Mouse (Mus musculus) cerebral cortex, adult 2 months (tissue): ENCODE results near the gene Wdr81.

ENCODE experiments used
- WGBS: fragments of 180-500 bp; shearing (Covaris S2); methylation state at CpG from one replicate; pipeline ENCODE4 v1.1.7; 2018; 5-methylcytosine and 5-hydroxymethylcytosine counted together

The Wdr81 gene

DNA sequence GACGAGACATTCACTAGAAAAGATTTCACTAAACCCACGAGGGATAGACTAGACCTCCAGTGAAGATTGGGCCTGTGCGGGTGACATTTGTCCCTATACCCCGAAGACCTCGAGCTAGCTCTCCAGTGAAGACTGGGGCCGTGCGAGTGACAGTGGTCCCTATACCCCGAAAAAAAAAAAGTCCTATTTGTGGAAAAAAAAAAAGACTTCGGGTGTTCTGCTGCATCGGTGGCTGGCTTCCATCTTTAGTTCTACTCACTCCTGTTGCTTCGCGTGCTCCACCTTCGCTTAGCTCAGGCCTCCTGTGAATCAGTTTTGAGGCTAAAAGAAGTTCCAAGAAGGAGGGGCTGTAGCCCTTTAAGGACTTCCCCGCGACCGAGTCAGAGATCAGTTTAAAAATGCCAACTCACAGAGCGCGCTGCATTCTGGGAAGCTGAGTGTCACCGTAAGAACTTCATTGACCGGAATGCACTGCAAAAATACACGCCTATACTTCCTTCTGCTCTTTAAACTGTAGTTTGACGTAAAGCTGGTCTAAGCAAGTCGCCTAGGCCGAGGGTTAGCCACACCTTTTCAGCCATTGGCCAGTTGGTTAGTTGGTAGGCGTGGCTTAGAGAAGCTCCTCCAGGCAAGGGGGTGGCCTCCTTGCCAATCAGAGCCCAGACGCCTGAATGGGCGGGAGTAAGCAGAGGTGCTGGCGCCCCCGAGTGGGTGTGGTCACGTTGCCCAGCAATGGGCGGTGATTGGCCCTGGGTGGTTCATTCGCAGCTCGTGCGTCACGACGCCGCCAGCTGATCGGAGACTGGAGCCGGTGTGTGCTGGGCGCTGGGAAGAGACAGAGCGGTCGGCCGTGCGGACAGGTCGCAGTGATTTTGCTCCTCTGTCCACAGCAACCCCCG is 6.6 kb upstream of the Wdr81 start, which contains the start of gene Tlcd2:
Gene Tlcd2 (plus strand): TSS at position 872 of the 899 bp plus-strand sequence.
- WGBS = under 1% methylated on average over 46 of the region's 46 CpGs

DNA sequence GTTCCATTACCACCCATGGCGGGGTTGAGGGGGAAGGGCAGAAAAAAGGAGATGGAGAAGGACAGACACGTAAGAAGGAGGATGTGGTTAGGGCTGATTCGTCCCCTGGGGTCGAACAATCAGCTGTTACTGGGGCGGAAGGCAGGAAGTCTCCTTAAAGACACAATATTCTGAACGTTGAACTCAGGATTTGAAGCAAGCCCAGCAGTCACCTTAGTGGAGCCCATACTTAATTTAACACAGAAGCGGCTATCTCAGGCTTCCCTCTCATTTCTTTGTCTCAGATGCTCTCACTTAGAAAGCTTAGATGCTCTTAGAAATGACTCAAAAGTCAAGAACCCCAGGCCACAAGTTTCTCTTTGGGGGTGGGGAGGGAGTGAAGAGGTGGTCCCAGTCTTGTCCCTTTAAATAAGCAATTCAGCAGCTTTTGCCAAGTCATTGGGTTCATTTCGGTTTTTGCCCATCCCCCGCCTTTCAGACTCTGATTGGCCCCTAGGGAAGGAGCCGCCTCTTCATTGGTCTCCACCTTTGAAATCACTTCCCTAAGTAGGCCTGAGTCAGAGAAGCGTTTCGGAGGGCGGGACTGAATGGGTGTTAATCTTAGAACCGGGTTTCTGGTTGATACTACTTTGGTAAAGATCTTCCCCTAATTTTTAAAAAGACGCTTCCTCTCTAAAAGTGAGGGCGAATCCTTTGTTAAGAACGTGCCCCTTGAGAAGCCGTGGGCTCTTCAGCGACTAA is 5.8 kb upstream of the Wdr81 start:
- 4% methylated on average over 19 of the region's 19 CpGs for WGBS

DNA sequence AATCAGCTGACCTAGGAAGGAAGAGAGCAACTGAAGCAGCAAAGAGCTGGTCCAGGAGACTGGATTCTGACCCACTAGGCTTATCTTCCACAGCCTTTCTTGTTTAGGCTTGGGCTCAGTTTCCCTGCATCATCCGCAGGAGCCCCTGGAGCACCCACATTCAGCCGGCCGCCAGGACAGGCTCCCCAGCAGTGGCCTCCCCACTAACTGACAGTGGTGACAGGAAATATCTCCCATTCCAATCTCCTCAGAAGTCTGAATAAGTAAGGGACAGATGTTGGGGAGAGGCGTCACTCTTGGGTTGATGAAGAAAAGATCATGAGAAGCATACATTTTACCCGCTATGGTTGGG is 5.2 kb upstream of the Wdr81 start:
- 23% methylated on average over 5 of the region's 5 CpGs for WGBS

DNA sequence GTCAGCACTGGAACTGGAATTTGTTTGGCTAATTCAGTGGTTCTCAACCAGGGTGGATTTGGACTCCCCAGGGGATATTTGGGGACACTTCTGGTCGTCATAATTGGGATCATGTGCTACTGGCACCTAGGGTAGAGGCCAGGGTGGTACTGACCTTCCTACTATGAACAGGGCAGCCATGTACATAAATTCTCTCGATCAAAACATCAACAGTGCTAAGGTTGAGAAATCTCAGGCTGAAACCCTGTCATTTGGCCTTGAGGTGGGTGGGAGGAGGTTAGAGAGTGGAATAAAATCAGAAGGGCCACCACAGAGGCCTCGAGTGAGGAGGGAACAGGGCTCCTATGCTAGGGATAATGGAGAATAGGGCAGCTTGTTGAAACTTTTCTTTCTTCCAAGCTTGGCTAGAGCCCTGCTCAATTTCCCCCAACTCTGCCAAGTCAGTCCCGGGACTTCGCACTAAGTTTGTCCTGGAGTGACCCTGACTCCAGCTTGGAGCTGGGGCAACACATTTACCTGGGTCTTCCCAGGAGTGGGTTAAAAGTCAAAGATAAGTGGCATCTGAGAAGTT is 4.7 kb upstream of the Wdr81 start:
- WGBS = 60% methylated on average over 5 of the region's 5 CpGs

DNA sequence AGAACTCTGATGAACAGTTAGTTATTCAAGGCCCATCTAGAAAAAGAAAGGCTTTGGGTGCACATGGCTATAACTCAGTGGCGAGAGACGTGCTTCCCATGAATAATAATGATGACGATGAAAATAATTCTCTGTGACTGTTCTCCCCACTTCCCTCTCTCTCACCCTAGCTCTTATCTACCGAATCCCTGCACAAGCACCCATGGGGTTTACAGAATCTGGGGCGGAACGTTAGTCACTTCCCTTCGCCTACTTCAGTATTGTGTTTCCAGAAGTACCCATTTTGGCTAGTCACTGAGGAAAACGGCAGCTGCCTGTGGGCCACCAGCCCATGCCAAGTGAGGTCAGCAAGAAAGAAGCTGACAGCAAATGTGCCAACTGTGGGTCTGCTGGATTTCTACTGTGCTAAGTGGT is 4.1 kb upstream of the Wdr81 start:
- WGBS = 49% methylated on average over 8 of the region's 8 CpGs

DNA sequence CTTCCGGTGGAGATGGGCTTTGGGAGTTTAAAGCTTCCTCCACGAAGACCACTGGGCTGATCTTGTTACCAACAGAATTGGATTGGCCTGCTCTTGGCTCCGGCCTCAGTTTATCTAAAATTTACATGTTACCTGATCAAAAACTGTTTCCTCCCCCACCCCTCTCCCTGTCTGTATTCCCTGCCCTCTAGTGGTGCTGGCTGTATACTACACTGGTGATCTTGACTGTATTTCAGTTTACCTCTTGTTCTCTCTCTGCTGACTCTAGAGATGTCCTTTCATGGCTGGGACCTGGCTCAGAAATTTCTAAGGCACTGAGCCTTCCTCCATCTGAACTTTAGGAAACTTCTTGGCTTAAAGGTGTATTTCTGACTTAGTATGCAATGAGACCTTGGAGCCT is 3.7 kb upstream of the Wdr81 start:
- 14% methylated on average over 3 of the region's 3 CpGs for WGBS

DNA sequence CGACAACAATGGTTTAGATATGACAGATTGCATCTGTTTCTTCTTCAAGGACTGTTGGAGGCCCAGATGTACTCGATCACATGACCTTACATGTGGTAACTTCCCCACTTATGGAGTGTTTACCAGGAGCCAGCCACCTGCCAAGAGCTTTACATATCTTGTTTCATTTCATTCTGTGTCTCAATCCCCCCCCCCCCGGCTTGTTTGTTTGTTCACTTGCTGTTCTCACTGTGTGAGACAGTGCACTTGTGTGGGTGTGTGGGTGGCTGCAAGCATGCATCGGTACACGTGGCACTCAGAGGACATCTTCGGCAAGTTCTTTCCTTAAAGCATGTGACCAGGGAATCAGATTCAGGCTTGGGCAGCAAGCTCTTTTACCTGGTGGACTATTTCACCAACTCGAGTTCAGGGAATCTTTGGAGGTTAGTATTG is 1.9 kb upstream of the Wdr81 start:
- 76% methylated on average over 7 of the region's 7 CpGs for WGBS

DNA sequence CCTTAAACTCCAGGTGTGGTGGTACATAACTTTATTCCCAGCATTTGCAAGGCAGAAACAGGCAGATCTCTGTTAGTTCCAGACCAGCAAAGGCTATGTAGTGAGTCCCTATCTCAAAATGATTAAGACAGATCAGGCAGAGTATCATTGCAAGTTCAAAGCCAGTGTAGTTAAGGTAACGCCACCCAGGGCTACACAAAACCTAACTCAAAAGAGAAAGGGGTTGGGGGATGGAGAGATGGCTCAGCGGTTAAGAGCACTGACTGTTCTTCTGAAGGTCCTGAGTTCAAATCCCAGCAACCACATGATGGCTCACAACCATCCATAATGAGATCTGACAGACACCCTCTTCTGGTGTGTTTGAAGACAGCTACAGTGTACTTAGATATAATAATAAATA is 1.5 kb upstream of the Wdr81 start:
- WGBS = 95% methylated on average over 2 of the region's 2 CpGs

DNA sequence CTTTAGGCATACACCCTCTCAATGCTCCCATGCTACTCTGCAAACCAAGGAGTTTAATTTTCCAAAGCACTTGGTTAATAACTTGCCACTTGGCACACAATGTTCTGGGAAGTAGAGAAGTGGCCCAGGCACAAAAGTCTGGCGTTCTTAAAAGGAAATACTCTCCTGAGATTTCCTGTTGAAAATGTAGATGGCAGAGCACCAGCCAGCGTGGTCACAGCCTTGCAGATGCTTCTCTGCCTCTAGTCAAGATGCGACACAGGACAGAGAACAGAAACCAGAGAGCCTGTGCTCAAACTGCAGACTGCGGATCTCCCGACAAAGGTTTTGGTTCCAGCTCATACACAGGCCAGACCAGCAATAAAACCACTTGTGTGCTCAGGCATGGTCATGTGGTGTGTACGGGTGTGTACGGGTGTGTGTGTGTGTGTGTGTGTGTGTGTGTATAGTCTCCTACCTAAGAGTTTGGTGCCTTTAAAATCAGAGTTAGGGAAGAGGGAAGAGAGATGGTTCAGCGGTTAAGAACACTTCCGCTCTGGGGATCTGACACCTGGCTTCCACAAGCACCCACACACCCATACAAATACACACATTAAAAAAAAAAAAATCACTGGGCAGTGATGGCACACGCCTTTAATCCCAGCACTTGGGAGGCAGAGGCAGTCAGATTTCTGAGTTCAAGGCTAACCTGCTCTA is 672 bp upstream of the Wdr81 start:
- WGBS = 62% methylated on average over 10 of the region's 10 CpGs

DNA sequence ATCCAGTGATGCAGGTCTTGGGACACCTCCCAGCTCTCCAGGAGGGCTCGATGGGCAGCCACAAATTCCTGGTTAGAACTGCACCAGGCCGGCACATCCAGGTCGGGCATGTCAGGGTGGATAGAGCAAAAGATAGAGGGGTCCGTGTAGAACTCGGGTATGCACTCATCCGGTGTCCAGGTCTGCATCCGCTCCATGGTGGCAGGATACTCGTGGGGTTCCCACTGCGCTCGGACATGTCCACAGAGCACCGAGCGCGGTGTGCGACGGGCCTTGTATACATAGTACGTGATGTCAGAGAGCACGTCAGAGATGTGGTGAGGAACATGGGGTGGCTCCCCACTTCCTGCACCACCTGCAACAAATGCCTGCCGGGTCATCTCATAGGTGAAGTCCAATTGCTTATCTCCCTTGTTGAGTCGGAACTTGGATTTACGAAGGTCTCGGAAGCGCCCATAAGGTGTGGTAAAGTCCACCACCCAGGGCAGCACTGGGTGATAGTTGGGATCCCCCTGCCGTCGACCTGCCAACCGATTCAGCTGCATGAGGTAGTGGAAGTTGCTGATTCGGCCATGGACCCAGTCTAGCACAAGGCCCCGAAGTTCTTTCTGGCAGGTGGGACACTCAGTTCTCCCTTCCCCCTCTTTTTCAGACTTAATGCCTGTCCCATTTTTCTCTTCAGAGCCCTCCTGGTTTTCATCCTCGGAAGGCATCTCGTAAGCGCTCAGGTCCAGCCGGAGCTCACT is 1.5 kb downstream of the Wdr81 start:
- WGBS = 92% methylated on average over 31 of the region's 31 CpGs

DNA sequence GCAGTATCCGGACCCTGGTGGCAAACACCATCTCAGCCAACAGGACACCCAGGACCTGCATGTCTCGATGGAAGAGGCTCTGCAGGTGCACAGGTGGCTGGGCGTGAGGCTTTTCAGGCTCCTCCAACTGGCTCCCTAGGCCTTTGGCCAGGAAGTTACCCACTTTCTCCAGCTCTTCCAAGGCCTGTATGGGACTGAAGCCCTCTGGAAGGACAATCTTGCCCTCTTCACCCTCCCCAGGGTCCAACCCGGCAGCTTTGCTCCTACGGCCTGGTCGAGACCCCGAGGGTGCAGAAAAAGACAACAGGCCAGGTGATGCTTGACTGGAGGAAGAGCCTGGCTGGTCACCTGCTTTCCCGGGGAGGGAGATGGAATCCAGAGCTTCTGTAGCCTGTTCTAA is 2.4 kb downstream of the Wdr81 start:
- 94% methylated on average over 8 of the region's 8 CpGs for WGBS

DNA sequence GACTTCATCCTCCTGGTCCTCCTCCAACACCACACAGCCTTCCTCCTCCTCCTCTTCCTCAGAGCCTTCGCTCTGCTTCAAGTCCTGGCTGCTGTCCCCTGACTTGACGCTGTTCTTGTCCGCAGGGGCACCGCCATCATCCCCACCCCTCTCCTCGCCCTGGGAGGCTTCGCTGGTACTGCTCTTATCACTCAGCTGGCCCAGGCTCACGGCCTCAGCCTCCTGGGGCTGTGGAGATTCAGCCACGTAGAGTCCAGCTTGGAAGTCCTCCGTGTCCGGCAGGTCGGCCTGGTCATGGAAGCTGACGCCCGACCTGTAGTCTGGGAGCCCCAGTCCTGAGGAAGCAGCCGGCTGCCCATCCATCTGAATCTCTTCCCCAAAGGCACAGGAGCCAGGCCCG is 3.6 kb downstream of the Wdr81 start:
- 87% methylated on average over 15 of the region's 15 CpGs for WGBS

DNA sequence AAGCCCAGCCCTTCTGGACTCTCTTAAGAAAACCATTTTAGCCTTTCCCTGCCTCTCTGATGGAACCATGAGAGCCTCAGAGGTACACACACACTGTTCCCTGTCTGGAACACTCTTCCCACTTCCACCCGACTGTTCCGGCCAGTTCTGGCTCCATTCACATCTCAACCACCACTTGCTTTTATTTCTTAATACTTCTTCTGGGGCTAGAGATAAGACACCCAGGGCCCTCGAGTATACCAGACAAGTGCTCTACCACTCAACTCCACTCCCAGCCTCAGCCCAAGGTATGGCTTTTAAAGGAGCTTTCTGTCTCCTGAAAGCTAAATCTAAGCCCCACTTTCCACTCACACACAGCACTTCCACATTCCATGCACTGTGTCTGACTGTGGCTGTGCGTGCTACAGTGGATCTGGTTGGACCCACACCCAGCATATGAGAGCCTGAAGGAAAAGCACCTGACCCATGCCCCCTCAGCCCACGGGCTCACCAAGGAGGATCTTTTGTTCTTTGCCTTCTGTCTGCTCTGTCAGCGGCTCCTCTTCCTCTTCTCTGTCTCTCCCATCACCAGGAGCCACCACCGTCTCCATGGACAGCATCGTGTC is 4.1 kb downstream of the Wdr81 start:
- 75% methylated on average over 8 of the region's 8 CpGs for WGBS

DNA sequence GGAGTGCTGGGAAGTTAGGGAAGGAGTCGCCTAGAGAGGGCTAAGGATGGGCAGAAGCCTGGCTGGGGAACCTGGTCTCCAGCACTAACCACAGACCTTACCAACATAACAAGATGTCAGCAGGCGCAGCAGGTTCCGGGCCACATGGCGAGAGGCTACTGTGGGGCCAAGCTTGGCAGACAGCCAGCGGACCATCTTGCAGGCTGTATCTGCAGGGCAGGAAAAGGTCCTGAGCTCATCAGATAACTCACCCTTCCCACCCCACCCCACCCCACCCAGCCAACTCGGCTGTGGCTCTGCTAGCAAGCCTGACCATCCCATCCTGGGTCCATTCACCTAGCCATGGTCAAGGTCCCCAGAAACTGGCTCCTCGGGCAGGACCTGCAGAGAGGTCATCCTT is 4.8 kb downstream of the Wdr81 start:
- 78% methylated on average over 7 of the region's 7 CpGs for WGBS

DNA sequence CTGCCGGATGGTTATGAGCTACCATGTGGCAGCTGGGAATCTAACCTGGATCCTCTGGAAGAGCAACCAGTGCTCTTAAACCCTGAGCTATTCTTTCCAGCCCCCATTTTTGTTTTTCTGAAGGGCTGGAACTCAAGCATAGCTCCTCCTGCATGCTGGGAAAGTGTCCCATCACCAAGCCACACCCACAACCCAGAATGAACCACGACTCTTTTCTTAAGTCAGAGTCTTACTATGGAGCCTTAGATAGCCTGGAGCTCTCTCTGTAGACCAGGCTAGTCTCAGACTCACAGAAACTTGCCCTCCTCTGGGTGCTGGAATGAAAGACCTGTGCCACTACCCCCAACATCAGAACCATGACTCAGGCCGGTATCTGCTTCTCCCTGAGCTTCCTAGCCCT is 5.9 kb downstream of the Wdr81 start:
- WGBS = 81% methylated on average over 3 of the region's 3 CpGs

DNA sequence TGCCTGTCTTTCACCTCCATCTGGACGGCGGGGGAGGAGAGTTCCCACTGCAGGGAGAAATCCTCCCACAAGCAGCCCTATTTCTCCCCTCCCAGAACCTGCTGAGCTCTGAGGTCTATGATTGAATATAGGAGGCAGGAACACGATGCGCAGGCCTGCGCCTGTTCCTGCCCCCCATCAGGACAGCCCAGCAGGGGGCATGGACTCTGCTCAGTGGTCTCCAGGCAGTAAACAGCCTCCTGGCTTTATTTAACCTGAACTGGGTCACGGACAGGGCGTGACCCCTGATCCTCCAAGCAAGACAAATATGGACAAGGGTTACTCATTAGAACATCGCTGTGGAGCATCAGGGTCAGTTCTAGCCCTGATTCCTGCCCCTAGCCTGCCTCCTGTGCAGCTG is 10.8 kb downstream of the Wdr81 start:
- 72% methylated on average over 8 of the region's 8 CpGs for WGBS

DNA sequence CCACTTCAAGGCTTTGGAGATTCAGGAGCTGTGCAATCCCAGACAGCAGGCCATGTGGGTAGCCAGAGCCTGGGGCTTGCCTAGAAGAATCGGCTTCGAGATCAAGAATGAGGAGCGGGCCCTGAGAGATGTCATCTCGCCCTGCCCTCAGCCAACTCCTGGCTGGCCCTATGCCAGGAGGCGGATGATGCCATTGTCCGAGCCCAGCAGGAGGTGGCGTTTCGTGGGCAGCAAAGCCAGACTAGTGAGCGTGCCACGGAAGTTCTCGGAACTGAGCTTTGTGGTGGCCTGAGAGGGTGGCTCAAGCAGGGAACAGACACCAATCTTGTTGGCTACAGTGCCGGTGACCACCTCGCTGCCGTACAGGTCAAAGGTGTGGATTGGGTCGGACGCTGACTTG is 12.9 kb downstream of the Wdr81 start:
- WGBS = 49% methylated on average over 16 of the region's 16 CpGs

DNA sequence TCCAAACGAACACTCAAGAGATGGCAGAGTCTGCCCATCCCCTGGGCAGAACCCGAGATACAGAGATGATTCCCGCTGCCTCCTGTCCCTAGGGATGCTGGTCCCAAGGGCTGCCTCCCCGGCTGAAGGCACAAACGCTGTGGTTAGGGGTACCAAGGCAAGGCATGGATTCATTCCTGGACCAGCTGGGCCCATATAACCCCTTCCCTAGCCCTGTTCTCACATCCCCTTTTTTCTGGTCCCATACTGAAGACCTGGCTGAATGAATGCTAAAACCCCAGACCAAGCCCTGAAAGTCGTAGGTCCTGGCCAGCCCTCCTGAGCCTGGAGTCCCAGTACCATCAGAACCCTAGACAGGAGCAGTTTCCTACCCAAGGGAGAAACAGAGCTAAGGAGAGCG is 13.5 kb downstream of the Wdr81 start:
- 89% methylated on average over 7 of the region's 7 CpGs for WGBS

DNA sequence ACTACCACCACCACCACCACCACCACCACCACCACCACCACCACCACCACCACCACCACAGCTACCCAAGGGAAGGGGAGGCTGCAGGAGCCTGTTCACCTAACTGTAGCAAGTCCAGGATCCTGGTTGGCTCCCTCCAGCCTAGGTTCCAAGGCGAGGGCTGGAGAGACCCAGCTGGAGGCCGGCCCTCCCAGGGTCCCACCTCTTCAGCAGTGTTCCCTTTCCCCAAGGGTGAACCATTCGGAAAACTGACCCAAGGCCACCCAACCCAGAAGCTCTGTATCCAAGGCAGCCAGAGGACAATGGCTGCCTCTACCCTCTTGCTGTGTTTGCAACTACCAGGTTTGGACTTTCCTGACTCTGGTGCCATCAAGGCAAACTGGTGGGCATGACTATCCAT is 14.6 kb downstream of the Wdr81 start:
- 97% methylated on average over 3 of the region's 3 CpGs for WGBS

DNA sequence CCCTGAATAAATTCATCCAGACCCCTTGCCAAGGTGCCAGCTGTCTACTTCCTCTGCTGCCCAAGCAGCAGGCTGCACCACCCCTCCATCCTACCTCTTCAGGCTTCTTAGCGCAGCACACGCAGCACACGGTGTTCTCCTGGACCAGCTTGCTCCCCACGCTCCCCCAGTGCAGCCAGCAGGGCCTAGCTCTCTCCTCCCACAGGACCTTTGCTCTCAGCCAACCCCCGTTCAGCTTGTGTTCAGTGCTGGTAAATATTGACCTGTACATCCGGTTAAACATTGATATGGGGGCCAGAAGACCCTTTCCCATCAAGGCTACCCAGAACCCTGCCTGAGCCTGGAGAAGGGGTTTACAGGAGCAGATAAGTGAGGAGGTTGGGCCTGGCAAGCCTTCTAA is 15.2 kb downstream of the Wdr81 start, which contains the start of gene Serpinf2:
Gene Serpinf2 (minus strand): TSS at position 229 of the 400 bp plus-strand sequence.
- WGBS = 83% methylated on average over 6 of the region's 6 CpGs

DNA sequence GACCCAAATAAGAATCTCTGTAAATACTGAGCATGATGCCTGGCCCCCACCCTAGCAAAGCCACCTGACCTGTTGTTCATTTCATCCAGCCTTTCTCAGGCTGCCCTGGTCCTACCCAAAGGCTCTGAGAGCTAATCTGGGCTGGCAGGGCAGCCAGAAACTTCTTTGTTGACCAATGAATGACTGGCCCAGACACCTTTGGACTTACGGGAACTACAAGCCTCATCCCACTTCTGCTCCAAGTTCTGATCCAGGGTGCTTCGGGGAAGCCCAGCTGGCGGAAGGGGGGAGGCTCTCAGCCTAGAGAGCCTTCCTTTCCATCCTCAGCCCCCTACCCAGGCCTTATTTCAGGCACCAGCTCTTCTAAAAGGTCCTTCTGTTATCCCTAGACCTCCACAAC is 15.7 kb downstream of the Wdr81 start:
- 93% methylated on average over 3 of the region's 3 CpGs for WGBS
